Mouse (Mus musculus): ENCODE data around the gene Etl4. TPM values are rescaled to one million over a fixed set of nuclear protein-coding genes. Genes with fewer than 3 reads are reported as not detected.

Etl4 gene
- polyA plus RNA-seq, 1 experiment = 154 TPM

DNA sequence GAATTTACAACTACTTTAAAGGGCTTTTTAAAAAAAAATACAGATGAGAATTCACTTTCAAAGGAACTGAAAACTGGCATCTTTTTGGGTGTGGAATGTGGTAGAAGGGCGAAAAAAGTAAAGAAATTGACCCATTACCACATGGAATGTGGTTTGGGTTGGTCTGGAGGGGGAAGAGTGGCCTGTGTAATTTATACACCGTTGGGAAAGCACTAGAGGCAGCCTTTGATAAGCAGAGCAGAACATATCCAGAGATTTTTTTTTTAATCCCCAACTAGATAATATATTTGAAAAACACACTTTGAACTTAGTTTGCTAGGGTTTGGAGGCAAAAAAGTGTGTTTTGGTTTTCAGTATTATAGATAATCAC, 382.1 kb downstream of the Etl4 start:
- H3K27me3 ChIP-seq (ENCODE audit: control insufficient read depth, insufficient read depth, low read length, poor library complexity, severe bottlenecking) = 0 out of 2 replicates have a peak, but pooled peaks cover 2% of the 10 kb centered on the region
- no peak overlapping the region for H3K4me3 ChIP-seq (ENCODE audit: low read depth, low read length)
- H3K4me1 ChIP-seq (ENCODE audit: control insufficient read depth, insufficient read depth, low read length) = no peaks in the 10 kb centered on the region
- no peaks in the 10 kb centered on the region for H3K9me3 ChIP-seq (replicated peaks; ENCODE audit: control insufficient read depth, insufficient read depth, low read length, poor library complexity, severe bottlenecking)
- TF ChIP-seq EP300 (IDR thresholded peaks at IDR 0.05; ENCODE audit: insufficient read depth, low read depth, low read length) (no peak), CTCF (IDR thresholded peaks at IDR 0.05; ENCODE audit: low read depth, low read length) (no peak), POLR2A (IDR thresholded peaks at IDR 0.05; ENCODE audit: insufficient read depth, low read length) (no peak)
- H3K9ac ChIP-seq (ENCODE audit: low read depth, poor library complexity, severe bottlenecking) = no peak overlapping the region
- no peak overlapping the region for H3K27ac ChIP-seq (ENCODE audit: insufficient read depth, low read length)
- H3K36me3 ChIP-seq (ENCODE audit: control insufficient read depth, insufficient read depth, low read length, poor library complexity, severe bottlenecking) = no peaks in the 10 kb centered on the region

GRCm38 (mm10) chr2:20293336-20293735, 383.8 kb downstream of the Etl4 start:
- Histone ChIP-seq H3K27ac (ENCODE audit: insufficient read depth, low read length) (no peak overlapping the region), H3K4me1 (ENCODE audit: control insufficient read depth, insufficient read depth, low read length) (no peaks in the 10 kb centered on the region), H3K4me3 (ENCODE audit: low read depth, low read length) (no peak overlapping the region), H3K36me3 (ENCODE audit: control insufficient read depth, insufficient read depth, low read length, poor library complexity, severe bottlenecking) (no peaks in the 10 kb centered on the region), H3K9ac (ENCODE audit: low read depth, poor library complexity, severe bottlenecking) (no peak overlapping the region), H3K27me3 (ENCODE audit: control insufficient read depth, insufficient read depth, low read length, poor library complexity, severe bottlenecking) (0 out of 2 replicates have a peak, but pooled peaks cover 2% of the 10 kb centered on the region), H3K9me3 (replicated peaks; ENCODE audit: control insufficient read depth, insufficient read depth, low read length, poor library complexity, severe bottlenecking) (no peaks in the 10 kb centered on the region)
- TF ChIP-seq EP300 (IDR thresholded peaks at IDR 0.05; ENCODE audit: insufficient read depth, low read depth, low read length) (no peak), CTCF (IDR thresholded peaks at IDR 0.05; ENCODE audit: low read depth, low read length) (no peak), POLR2A (IDR thresholded peaks at IDR 0.05; ENCODE audit: insufficient read depth, low read length) (no peak)

DNA sequence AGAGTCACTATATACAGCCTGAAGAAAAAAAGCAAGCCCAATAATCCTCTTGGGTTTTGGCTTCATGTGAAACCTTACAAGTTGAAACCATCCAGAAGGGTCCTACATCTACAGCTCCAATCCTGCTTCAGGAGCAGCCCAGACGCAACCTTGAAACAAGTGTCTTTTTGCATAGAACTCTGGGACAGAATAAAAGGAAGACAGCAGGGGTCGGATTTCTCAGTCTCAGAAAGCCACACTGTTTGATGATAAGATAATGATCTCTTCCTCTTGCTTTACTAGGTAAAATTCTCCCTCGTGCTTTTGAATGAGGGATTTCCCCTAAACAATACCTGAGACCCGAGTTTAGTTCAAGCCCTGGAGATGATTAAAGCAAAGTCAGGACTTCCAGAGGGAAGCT, 385.0 kb downstream of the Etl4 start:
- no peak for TF ChIP-seq EP300 (IDR thresholded peaks at IDR 0.05; ENCODE audit: insufficient read depth, low read depth, low read length)
- no peak for TF ChIP-seq POLR2A (IDR thresholded peaks at IDR 0.05; ENCODE audit: insufficient read depth, low read length)
- no peak for TF ChIP-seq CTCF (IDR thresholded peaks at IDR 0.05; ENCODE audit: low read depth, low read length)
- no peak overlapping the region for H3K4me3 ChIP-seq (ENCODE audit: low read depth, low read length)
- H3K9ac ChIP-seq (ENCODE audit: low read depth, poor library complexity, severe bottlenecking) = no peak overlapping the region
- no peaks in the 10 kb centered on the region for H3K4me1 ChIP-seq (ENCODE audit: control insufficient read depth, insufficient read depth, low read length)
- H3K36me3 ChIP-seq (ENCODE audit: control insufficient read depth, insufficient read depth, low read length, poor library complexity, severe bottlenecking) = no peaks in the 10 kb centered on the region
- H3K9me3 ChIP-seq (replicated peaks; ENCODE audit: control insufficient read depth, insufficient read depth, low read length, poor library complexity, severe bottlenecking) = no peaks in the 10 kb centered on the region; the same call in 1 of the 2 replicates
- H3K27ac ChIP-seq (ENCODE audit: insufficient read depth, low read length) = no peak overlapping the region
- 0 out of 2 replicates have a peak, but pooled peaks cover 2% of the 10 kb centered on the region for H3K27me3 ChIP-seq (ENCODE audit: control insufficient read depth, insufficient read depth, low read length, poor library complexity, severe bottlenecking)

DNA sequence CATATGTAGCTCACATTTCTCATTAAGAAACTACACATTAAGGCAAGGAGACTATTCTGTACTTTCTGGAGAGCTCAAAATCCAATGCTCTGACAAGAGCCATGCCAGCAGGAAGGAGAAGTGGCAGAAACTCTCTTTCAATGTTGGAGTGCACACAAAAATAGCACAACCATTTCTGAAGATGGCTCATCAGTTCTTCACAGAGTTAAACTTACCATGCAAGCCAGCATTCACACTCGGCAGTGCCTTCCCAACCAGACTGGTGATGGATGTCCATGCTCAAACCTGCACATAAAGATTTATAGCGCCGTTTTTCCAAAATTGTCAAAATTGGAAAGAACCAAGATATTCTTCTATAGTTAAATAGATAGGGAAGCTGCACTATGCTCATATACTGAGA, 392.9 kb downstream of the Etl4 start:
- H3K9me3 ChIP-seq (replicated peaks; ENCODE audit: control insufficient read depth, insufficient read depth, low read length, poor library complexity, severe bottlenecking) = no peaks in the 10 kb centered on the region; the same call in 1 of the 2 replicates

GRCm38 (mm10) chr2:20324954-20325353, 415.4 kb downstream of the Etl4 start:
- Histone ChIP-seq H3K27me3 (ENCODE audit: control insufficient read depth, insufficient read depth, low read length, poor library complexity, severe bottlenecking) (peaks cover 2% of the 10 kb centered on the region), H3K36me3 (ENCODE audit: control insufficient read depth, insufficient read depth, low read length, poor library complexity, severe bottlenecking) (no peaks in the 10 kb centered on the region), H3K27ac (ENCODE audit: insufficient read depth, low read length) (no peak overlapping the region), H3K9ac (ENCODE audit: low read depth, poor library complexity, severe bottlenecking) (no peak overlapping the region), H3K4me1 (ENCODE audit: control insufficient read depth, insufficient read depth, low read length) (no peaks in the 10 kb centered on the region), H3K9me3 (replicated peaks; ENCODE audit: control insufficient read depth, insufficient read depth, low read length, poor library complexity, severe bottlenecking) (0 out of 2 replicates have a peak, but pooled peaks cover 4% of the 10 kb centered on the region), H3K4me3 (ENCODE audit: low read depth, low read length) (no peak overlapping the region)
- no peak for TF ChIP-seq CTCF (IDR thresholded peaks at IDR 0.05; ENCODE audit: low read depth, low read length)

More for the DNA sequence above, 392.9 kb downstream of the Etl4 start:
- no peaks in the 10 kb centered on the region for H3K36me3 ChIP-seq (ENCODE audit: control insufficient read depth, insufficient read depth, low read length, poor library complexity, severe bottlenecking)
- TF ChIP-seq CTCF (IDR thresholded peaks at IDR 0.05; ENCODE audit: low read depth, low read length) (no peak), EP300 (IDR thresholded peaks at IDR 0.05; ENCODE audit: insufficient read depth, low read depth, low read length) (no peak), POLR2A (IDR thresholded peaks at IDR 0.05; ENCODE audit: insufficient read depth, low read length) (no peak)
- H3K4me1 ChIP-seq (ENCODE audit: control insufficient read depth, insufficient read depth, low read length) = no peaks in the 10 kb centered on the region
- H3K27ac ChIP-seq (ENCODE audit: insufficient read depth, low read length) = no peak overlapping the region
- H3K4me3 ChIP-seq (ENCODE audit: low read depth, low read length) = no peak overlapping the region
- no peak overlapping the region for H3K9ac ChIP-seq (ENCODE audit: low read depth, poor library complexity, severe bottlenecking)
- no peaks in the 10 kb centered on the region for H3K27me3 ChIP-seq (ENCODE audit: control insufficient read depth, insufficient read depth, low read length, poor library complexity, severe bottlenecking)

GRCm38 (mm10) chr2:20336176-20336575, 426.6 kb downstream of the Etl4 start:
- no peaks in the 10 kb centered on the region for H3K4me1 ChIP-seq (ENCODE audit: control insufficient read depth, insufficient read depth, low read length)
- no peak for TF ChIP-seq POLR2A (IDR thresholded peaks at IDR 0.05; ENCODE audit: insufficient read depth, low read length)
- no peak for TF ChIP-seq CTCF (IDR thresholded peaks at IDR 0.05; ENCODE audit: low read depth, low read length)
- no peak for TF ChIP-seq EP300 (IDR thresholded peaks at IDR 0.05; ENCODE audit: insufficient read depth, low read depth, low read length)
- no peak overlapping the region for H3K4me3 ChIP-seq (ENCODE audit: low read depth, low read length)
- no peaks in the 10 kb centered on the region for H3K36me3 ChIP-seq (ENCODE audit: control insufficient read depth, insufficient read depth, low read length, poor library complexity, severe bottlenecking)
- H3K9me3 ChIP-seq (replicated peaks; ENCODE audit: control insufficient read depth, insufficient read depth, low read length, poor library complexity, severe bottlenecking) = no peaks in the 10 kb centered on the region
- no peak overlapping the region for H3K9ac ChIP-seq (ENCODE audit: low read depth, poor library complexity, severe bottlenecking)
- no peak overlapping the region for H3K27ac ChIP-seq (ENCODE audit: insufficient read depth, low read length)
- no peaks in the 10 kb centered on the region for H3K27me3 ChIP-seq (ENCODE audit: control insufficient read depth, insufficient read depth, low read length, poor library complexity, severe bottlenecking)
